Mouse (Mus musculus) heart, embryonic 14.5 days (tissue): ENCODE results near the gene Clec4e. TPM values are rescaled to one million over a fixed set of nuclear protein-coding genes. Genes with fewer than 3 reads are reported as not detected.
"Not testable (repeated sequence)": the region's sequence is repeated elsewhere in the genome, so short reads cannot be mapped to it uniquely, and the experiment has no call there.

Experiments used
- ATAC-seq: fragments of 200-750 bp; cut with Nextera tagmentation; 2 replicates; pipeline ENCODE4 v1.8.0; 2017; ENCODE audit warnings: low read depth, moderate TSS enrichment; ENCODE audit not compliant: insufficient number of reproducible peaks, insufficient read depth, low FRiP score
- H3K27ac ChIP-seq, 2 experiments: fragments of 200-500 bp in 1 of 2; fragments of 300-500 bp in 1 of 2; sonication (generic) in 1 of 2; replicated peaks in 1 of 2; 2 replicates each; pipeline ENCODE4 v1.5.1; 2012 to 2014; ENCODE audit warnings: low read depth in 2 of 2, low read length in 2 of 2, control low read depth in 1 of 2, mild to moderate bottlenecking in 1 of 2, mixed read lengths in 1 of 2; ENCODE audit not compliant: control insufficient read depth in 1 of 2, insufficient read depth in 1 of 2
- H3K27me3 ChIP-seq: fragments of 300-500 bp; sonication (generic); 2 replicates; pipeline ENCODE4 v1.6.1; 2014; ENCODE audit warnings: mild to moderate bottlenecking, low read length, control low read depth; ENCODE audit not compliant: control insufficient read depth, insufficient read depth
- H3K36me3 ChIP-seq: fragments of 300-500 bp; sonication (generic); 2 replicates; pipeline ENCODE4 v1.6.1; 2014; ENCODE audit warnings: mild to moderate bottlenecking, control low read depth, low read length, mixed read lengths; ENCODE audit not compliant: control insufficient read depth, insufficient read depth
- H3K4me1 ChIP-seq, 2 experiments: fragments of 200-500 bp in 1 of 2; fragments of 300-500 bp in 1 of 2; sonication (generic) in 1 of 2; 2 replicates each; pipeline ENCODE4 v1.6.1; 2012 to 2014; ENCODE audit warnings: low read length in 2 of 2, control low read depth in 1 of 2, mixed read lengths in 1 of 2; ENCODE audit not compliant: control insufficient read depth in 2 of 2, insufficient read depth in 2 of 2
- H3K4me2 ChIP-seq: fragments of 300-500 bp; sonication (generic); 2 replicates; pipeline ENCODE4 v1.6.1; 2014; ENCODE audit warnings: mild to moderate bottlenecking, low read length
- H3K4me3 ChIP-seq, 2 experiments: fragments of 200-500 bp in 1 of 2; fragments of 300-500 bp in 1 of 2; sonication (generic) in 1 of 2; 2 replicates each; pipeline ENCODE4 v1.5.1; 2012 to 2014; ENCODE audit warnings: low read length in 2 of 2, mild to moderate bottlenecking in 2 of 2, control low read depth in 1 of 2, low read depth in 1 of 2, moderate library complexity in 1 of 2; ENCODE audit not compliant: control insufficient read depth in 1 of 2, insufficient read depth in 1 of 2
- H3K9ac ChIP-seq: fragments of 300-500 bp; sonication (generic); 2 replicates; pipeline ENCODE4 v1.6.1; 2014; ENCODE audit warnings: mild to moderate bottlenecking, low read length
- H3K9me3 ChIP-seq: fragments of 300-500 bp; sonication (generic); 2 replicates; pipeline ENCODE4 v1.6.1; 2016; ENCODE audit warnings: low read length, control low read depth; ENCODE audit not compliant: control insufficient read depth
- WGBS: fragments of 180-500 bp; shearing (Covaris S2); extraction: QIAGEN DNeasy Blood & Tissue Kit; methylation state at CpG from one replicate; pipeline ENCODE4 v1.1.7; 2014; 5-methylcytosine and 5-hydroxymethylcytosine counted together
- polyA plus RNA-seq: library from polyadenylated mRNA; unstranded; fragments of >200 nt; fragmentation: Nextera tagmentation; extraction: Ambion mirVana; gene quantifications from 2 replicates; pipeline ENCODE4 v1.2.1, GENCODE M21; 2014

Clec4e gene
- polyA plus RNA-seq, 1 experiment from 2014 or later, result 0.08 TPM

DNA sequence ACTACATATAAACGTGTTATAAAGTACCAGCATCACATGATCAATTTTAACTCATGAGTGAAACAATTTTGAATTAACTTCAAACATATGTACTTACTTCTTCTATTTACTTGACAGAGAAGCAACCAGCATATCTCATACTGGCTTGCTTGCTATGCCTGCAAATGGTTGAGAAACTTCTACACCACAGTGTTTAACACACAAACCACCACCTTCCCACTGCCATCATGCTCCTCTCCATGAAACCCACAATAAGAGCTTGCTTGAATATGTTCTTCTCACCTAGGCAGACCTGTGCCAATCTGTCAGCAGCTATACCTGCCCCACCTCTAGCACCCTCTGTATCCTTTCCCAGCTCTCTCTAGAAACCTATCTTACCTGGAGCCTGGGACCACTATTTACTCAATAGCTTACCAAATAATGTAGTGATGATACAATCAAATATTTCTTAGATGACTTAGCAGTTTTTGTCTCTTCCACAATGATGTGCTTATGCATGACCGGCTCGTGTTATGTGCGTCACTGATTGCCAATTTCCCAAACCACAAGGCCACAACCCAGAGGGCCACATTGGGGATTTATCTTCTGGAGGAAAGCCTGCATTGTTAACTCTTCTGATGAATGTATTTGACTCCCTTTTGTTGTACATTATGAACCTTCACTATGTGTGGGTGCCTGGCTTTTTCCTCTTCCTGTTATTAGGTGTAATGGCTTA is 29.6 kb downstream of the Clec4e start:
- 0 out of 2 replicates have a peak, but pooled peaks cover 5% of the 10 kb centered on the region for H3K9me3 ChIP-seq
- H3K4me3 ChIP-seq, result no peak overlapping the region
- WGBS, result 78% methylated on average over 4 of the region's 4 CpGs
- H3K36me3 ChIP-seq, result no peaks in the 10 kb centered on the region
- H3K27me3 ChIP-seq, result no peaks in the 10 kb centered on the region
- no peak overlapping the region for H3K9ac ChIP-seq
- no peak overlapping the region for H3K4me2 ChIP-seq
- H3K27ac ChIP-seq, result no peak overlapping the region
- no peak for ATAC-seq
- no peaks in the 10 kb centered on the region for H3K4me1 ChIP-seq

DNA sequence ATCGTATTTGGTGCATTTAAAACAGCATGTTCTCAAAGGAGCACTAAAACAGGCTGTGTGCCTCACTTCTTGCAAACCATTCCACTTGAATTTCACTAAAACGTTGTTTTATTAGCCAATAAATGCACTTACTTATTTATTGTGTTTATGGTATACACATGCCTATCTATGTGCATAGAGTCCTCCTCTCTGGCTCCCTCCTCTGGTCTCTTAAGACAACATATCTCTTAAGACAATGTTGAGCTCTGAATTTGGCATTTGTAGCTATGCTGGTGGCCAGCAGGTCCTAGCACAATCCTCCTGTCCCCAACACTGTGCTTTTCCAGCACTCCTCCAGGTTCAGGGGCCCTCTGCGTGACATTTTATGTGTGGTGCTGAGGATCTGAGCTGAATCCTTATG is 30.7 kb downstream of the Clec4e start:
- no peaks in the 10 kb centered on the region for H3K4me1 ChIP-seq
- no peak overlapping the region for H3K4me3 ChIP-seq
- H3K9me3 ChIP-seq, result 0 out of 2 replicates have a peak, but pooled peaks cover 5% of the 10 kb centered on the region
- no peak for ATAC-seq
- no peaks in the 10 kb centered on the region for H3K27me3 ChIP-seq
- no peak overlapping the region for H3K27ac ChIP-seq
- H3K9ac ChIP-seq, result no peak overlapping the region
- WGBS, result 62% methylated on average over 3 of the region's 3 CpGs
- H3K4me2 ChIP-seq, result no peak overlapping the region
- H3K36me3 ChIP-seq, result no peaks in the 10 kb centered on the region

DNA sequence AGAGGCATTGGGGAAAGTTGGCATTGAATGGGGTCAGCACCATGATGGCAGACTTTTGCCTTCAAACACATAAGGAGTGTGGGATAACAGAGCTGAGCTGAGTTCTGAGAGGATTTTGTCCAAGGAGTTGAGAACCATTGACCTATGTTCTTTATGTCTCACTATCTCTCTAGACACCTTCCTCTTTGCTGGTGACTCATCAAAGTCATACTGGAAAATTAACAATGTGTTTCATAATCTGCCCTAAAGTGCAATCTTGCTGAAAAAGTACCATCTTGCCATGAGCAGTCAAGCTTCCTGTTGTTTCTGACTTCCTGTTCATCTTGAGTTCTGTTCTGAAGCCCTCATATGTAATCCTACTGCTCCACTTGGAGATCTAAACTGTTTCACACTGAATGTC is 36.9 kb downstream of the Clec4e start:
- H3K4me2 ChIP-seq, result no peak overlapping the region
- no peaks in the 10 kb centered on the region for H3K27me3 ChIP-seq
- H3K36me3 ChIP-seq, result no peaks in the 10 kb centered on the region
- H3K9me3 ChIP-seq, result 0 out of 2 replicates have a peak, but pooled peaks cover 11% of the 10 kb centered on the region
- H3K4me3 ChIP-seq, result no peak overlapping the region
- H3K4me1 ChIP-seq, result no peaks in the 10 kb centered on the region
- no peak overlapping the region for H3K27ac ChIP-seq
- no peak overlapping the region for H3K9ac ChIP-seq
- no peak for ATAC-seq

DNA sequence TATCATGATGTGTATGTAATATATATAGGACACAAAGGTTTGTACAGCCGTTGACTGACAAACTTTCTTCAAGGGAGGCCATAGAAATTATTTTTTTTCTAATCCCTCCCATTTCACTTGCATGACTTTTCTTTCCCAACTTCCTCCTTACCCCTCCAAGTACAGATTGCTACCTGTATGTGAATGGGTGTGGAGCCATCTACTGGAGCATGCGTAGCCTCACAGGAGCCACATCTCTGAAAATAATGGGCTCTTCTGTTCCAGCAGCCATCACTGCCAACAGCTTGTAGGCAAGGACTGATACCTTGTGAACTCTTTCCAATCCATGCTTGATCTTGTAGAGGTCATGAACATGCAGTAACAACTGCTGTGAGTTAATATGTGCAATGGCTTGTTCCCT is 40.8 kb downstream of the Clec4e start:
- H3K4me2 ChIP-seq, H3K4me1 ChIP-seq, H3K27ac ChIP-seq, ATAC-seq, H3K9ac ChIP-seq, H3K4me3 ChIP-seq, H3K9me3 ChIP-seq, H3K27me3 ChIP-seq, H3K36me3 ChIP-seq: not testable (repeated sequence)
- 86% methylated on average over 2 of the region's 2 CpGs for WGBS

DNA sequence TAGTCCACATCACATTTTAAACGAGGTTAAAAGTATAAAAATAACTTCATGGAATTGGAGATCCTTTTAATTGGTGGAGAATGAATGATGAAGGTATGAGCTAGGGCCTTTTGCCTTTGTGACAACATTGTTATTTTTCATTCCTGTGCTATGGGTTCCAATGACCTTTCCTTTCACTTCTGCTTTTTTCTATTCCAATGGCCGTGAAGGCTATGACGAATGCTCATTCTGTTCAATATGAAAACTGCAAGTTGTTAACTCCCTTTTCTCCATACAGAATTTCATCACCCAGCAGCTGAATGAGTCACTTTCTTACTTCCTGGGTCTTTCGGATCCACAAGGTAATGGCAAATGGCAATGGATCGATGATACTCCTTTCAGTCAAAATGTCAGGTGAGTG is 45.5 kb downstream of the Clec4e start:
- Histone ChIP-seq H3K4me1 (no peaks in the 10 kb centered on the region), H3K4me2 (no peak overlapping the region), H3K27ac (no peak overlapping the region), H3K4me3 (no peak overlapping the region), H3K9ac (no peak overlapping the region), H3K9me3 (no peaks in the 10 kb centered on the region), H3K36me3 (no peaks in the 10 kb centered on the region), H3K27me3 (no peaks in the 10 kb centered on the region)
- WGBS, result 73% methylated on average over 5 of the region's 5 CpGs
- ATAC-seq, result no peak

DNA sequence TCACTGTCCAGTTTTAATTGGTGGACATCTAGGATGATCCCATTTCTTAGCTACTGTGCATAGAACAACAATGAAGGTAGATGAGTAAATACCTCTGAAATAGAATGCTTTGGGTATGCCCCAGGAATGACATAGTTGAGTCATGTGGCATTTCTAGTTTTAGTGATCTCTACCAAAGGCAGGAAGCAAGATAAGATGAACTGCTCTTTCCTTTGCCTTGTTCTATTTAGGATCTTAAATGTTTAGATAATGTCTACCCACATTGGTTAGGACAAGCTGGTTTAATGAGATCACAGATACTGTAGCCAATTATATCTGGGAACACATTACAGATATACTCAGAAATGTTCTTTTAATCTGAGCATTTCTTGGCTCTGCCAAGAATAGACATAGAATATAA is 52.1 kb downstream of the Clec4e start:
- H3K4me1 ChIP-seq, result no peaks in the 10 kb centered on the region
- no peak overlapping the region for H3K4me2 ChIP-seq
- peaks cover 3% of the 10 kb centered on the region; the same call in 1 of the 2 replicates for H3K9me3 ChIP-seq
- H3K27me3 ChIP-seq, result no peaks in the 10 kb centered on the region
- no peak for ATAC-seq
- H3K4me3 ChIP-seq, result no peak overlapping the region
- no peak overlapping the region for H3K9ac ChIP-seq
- no peak overlapping the region for H3K27ac ChIP-seq
- no peaks in the 10 kb centered on the region for H3K36me3 ChIP-seq

Other genes with a start within 250 kb of the Clec4e start
- gene Clec4b1, start 239.9 kb downstream of the Clec4e start, polyA plus RNA-seq, result not detected in 2 replicates
- gene Clec4a2, start 183.4 kb downstream of the Clec4e start, polyA plus RNA-seq, result 2.4 TPM in 2 replicates
- gene Clec4b2, start 117.0 kb downstream of the Clec4e start, polyA plus RNA-seq, result not detected in 2 replicates
- 3.8 and 5.7 TPM in 2 replicates for gene Clec4n, start 60.0 kb downstream of the Clec4e start, polyA plus RNA-seq
- 0.75 TPM in 1 of 2 replicates, not detected in the other for gene Clec4d, start 27.8 kb downstream of the Clec4e start, polyA plus RNA-seq
- gene Vmn2r19, start 18.5 kb upstream of the Clec4e start, polyA plus RNA-seq, result not detected in 2 replicates
- not detected in 2 replicates for gene Vmn2r20, start 128.2 kb upstream of the Clec4e start, polyA plus RNA-seq
- gene Vmn2r21, start 243.5 kb upstream of the Clec4e start, polyA plus RNA-seq, result not detected in 2 replicates